Mouse (Mus musculus): ENCODE data around the gene Tmem203.
A peak's percentile ranks its signal among the peaks of the same experiment; 100 is the strongest.

The Tmem203 gene

GRCm38 (mm10) chr2:25242101-25242506, 13.1 kb upstream of the Tmem203 start, which contains the start of the genes Rnf208 and Cysrt1:
Gene Rnf208, plus strand, starts transcription at chr2:25242255.
Gene Cysrt1, minus strand, starts transcription at chr2:25242452.
- TF ChIP-seq GATA4 (IDR thresholded peaks at IDR 0.05; ENCODE audit: insufficient replicate concordance, low read length) = no peak

- no peak for TF ChIP-seq GATA4 (IDR thresholded peaks at IDR 0.05; ENCODE audit: insufficient replicate concordance, low read length)
Measured at GRCm38 (mm10) chr2:25243342-25243741, 11.9 kb upstream of the Tmem203 start.

GRCm38 (mm10) chr2:25244144-25244543, 11.1 kb upstream of the Tmem203 start:
- no peak for TF ChIP-seq GATA4 (IDR thresholded peaks at IDR 0.05; ENCODE audit: insufficient replicate concordance, low read length)

GRCm38 (mm10) chr2:25246183-25247072, 8.8 kb upstream of the Tmem203 start, which contains the start of gene AL732309.1:
Gene AL732309.1, minus strand, starts transcription at chr2:25246863.
- no peak for TF ChIP-seq GATA4 (IDR thresholded peaks at IDR 0.05; ENCODE audit: insufficient replicate concordance, low read length)

GRCm38 (mm10) chr2:25252331-25252730, 2.9 kb upstream of the Tmem203 start:
- TF ChIP-seq GATA4 (IDR thresholded peaks at IDR 0.05; ENCODE audit: insufficient replicate concordance, low read length) = no peak

- TF ChIP-seq GATA4 (IDR thresholded peaks at IDR 0.05; ENCODE audit: insufficient replicate concordance, low read length) = no peak
Measured at GRCm38 (mm10) chr2:25258887-25259286, 3.6 kb downstream of the Tmem203 start.

- TF ChIP-seq GATA4 (IDR thresholded peaks at IDR 0.05; ENCODE audit: insufficient replicate concordance, low read length) = no peak
Measured at GRCm38 (mm10) chr2:25261870-25262269, 6.6 kb downstream of the Tmem203 start.

- TF ChIP-seq GATA4 (IDR thresholded peaks at IDR 0.05; ENCODE audit: insufficient replicate concordance, low read length) = peak; percentile 29; the same call in 1 of the 2 replicates
Measured at GRCm38 (mm10) chr2:25262291-25262767, 7.1 kb downstream of the Tmem203 start, which contains the start of gene Tprn. Gene Tprn, plus strand, starts transcription at chr2:25262618.

GRCm38 (mm10) chr2:25262795-25263622, 7.8 kb downstream of the Tmem203 start:
- TF ChIP-seq GATA4 (IDR thresholded peaks at IDR 0.05; ENCODE audit: insufficient replicate concordance, low read length) = no peak

- no peak for TF ChIP-seq GATA4 (IDR thresholded peaks at IDR 0.05; ENCODE audit: insufficient replicate concordance, low read length)
Measured at GRCm38 (mm10) chr2:25263623-25264285, 8.5 kb downstream of the Tmem203 start.

GRCm38 (mm10) chr2:25264286-25264660, 9.0 kb downstream of the Tmem203 start:
- TF ChIP-seq GATA4 (IDR thresholded peaks at IDR 0.05; ENCODE audit: insufficient replicate concordance, low read length) = no peak

- TF ChIP-seq GATA4 (IDR thresholded peaks at IDR 0.05; ENCODE audit: insufficient replicate concordance, low read length) = no peak
Measured at GRCm38 (mm10) chr2:25264851-25265250, 9.6 kb downstream of the Tmem203 start.

- TF ChIP-seq GATA4 (IDR thresholded peaks at IDR 0.05; ENCODE audit: insufficient replicate concordance, low read length) = no peak
Measured at GRCm38 (mm10) chr2:25265897-25266656, 10.8 kb downstream of the Tmem203 start.

- TF ChIP-seq GATA4 (IDR thresholded peaks at IDR 0.05; ENCODE audit: insufficient replicate concordance, low read length) = no peak
Measured at GRCm38 (mm10) chr2:25266720-25267119, 11.5 kb downstream of the Tmem203 start.

All from liver, adult (tissue).